Mouse (Mus musculus) forebrain, postnatal 0 days (tissue): ENCODE data around the gene 2610318N02Rik. TPM values are rescaled to one million over a fixed set of nuclear protein-coding genes. Genes with fewer than 3 reads are reported as not detected.

Experiments used
- ATAC-seq: fragments of 200-750 bp; cut with Nextera tagmentation; 2 replicates; pipeline ENCODE4 v1.8.0; 2017; ENCODE audit warnings: mild to moderate bottlenecking, moderate library complexity
- DNase-seq: peaks from one replicate; pipeline ENCODE4 v3.0.0-alpha.2; 2015
- H3K27ac ChIP-seq: fragments of 300-500 bp; sonication (generic); 2 replicates; pipeline ENCODE4 v1.5.1; 2014; ENCODE audit warnings: low read depth, mild to moderate bottlenecking, antibody characterized with exemption, low read length, moderate library complexity, mixed read lengths
- H3K27me3 ChIP-seq: fragments of 300-500 bp; sonication (generic); 2 replicates; pipeline ENCODE4 v1.6.1; 2014; ENCODE audit warnings: mild to moderate bottlenecking, low read length, mixed read lengths; ENCODE audit not compliant: insufficient read depth
- H3K36me3 ChIP-seq: fragments of 300-500 bp; sonication (generic); 2 replicates; pipeline ENCODE4 v1.6.1; 2014; ENCODE audit warnings: mild to moderate bottlenecking, moderate library complexity; ENCODE audit not compliant: insufficient read depth
- H3K4me1 ChIP-seq: fragments of 300-500 bp; sonication (generic); 2 replicates; pipeline ENCODE4 v1.6.1; 2014; ENCODE audit warnings: antibody characterized with exemption; ENCODE audit not compliant: insufficient read depth
- H3K4me2 ChIP-seq: fragments of 300-500 bp; sonication (generic); 2 replicates; pipeline ENCODE4 v1.6.1; 2014; ENCODE audit warnings: low read depth, mild to moderate bottlenecking, moderate library complexity
- H3K4me3 ChIP-seq: fragments of 300-500 bp; sonication (generic); 2 replicates; pipeline ENCODE4 v1.5.1; 2014; ENCODE audit warnings: low read depth, low read length, mixed read lengths
- H3K9ac ChIP-seq: fragments of 300-500 bp; sonication (generic); 2 replicates; pipeline ENCODE4 v1.6.1; 2014; ENCODE audit warnings: mild to moderate bottlenecking
- H3K9me3 ChIP-seq: fragments of 300-500 bp; sonication (generic); 2 replicates; pipeline ENCODE4 v1.6.1; 2016; ENCODE audit warnings: low read length
- CTCF ChIP-seq: sonication (generic); IDR thresholded peaks from 2 replicates; pipeline ENCODE4 v1.5.1; 2016; ENCODE audit warnings: antibody characterized with exemption, control low read depth, low read depth
- WGBS: fragments of 180-500 bp; shearing (Covaris S2); extraction: QIAGEN DNeasy Blood & Tissue Kit; methylation state at CpG from one replicate; pipeline ENCODE4 v1.1.7; 2014; 5-methylcytosine and 5-hydroxymethylcytosine counted together
- microRNA counts: library from miRNA; unstranded; fragments of <30 nt; microRNA quantifications from one replicate; lab custom pipeline; 2015
- microRNA-seq, 2 experiments: library from miRNA; unstranded; fragments of <30 nt; microRNA quantifications; one replicate each; pipeline ENCODE4; 2016
- polyA plus RNA-seq: library from polyadenylated mRNA; unstranded; fragments of >200 nt; fragmentation: Nextera tagmentation; extraction: Ambion mirVana; gene quantifications from 2 replicates; pipeline ENCODE4 v1.2.1, GENCODE M21; 2015
- total RNA-seq: library from RNA; depleted of rRNA; stranded (reverse); fragments of >200 nt; gene quantifications from 2 replicates; pipeline ENCODE4 v1.2.3, GENCODE M21; 2014; rRNA removed

2610318N02Rik gene
- total and polyA plus RNA-seq, 2 experiments from 2014 or later, result 3.8 to 10.1 TPM

- no peaks in the 10 kb centered on the region for H3K9me3 ChIP-seq
- TF ChIP-seq CTCF, result no peak
- H3K4me1 ChIP-seq, result peaks cover 10% of the 10 kb centered on the region; the same call in 1 of the 2 replicates
- H3K4me2 ChIP-seq, result peak overlapping the region; percentile 86
- H3K27ac ChIP-seq, result 0 out of 2 replicates have a peak overlapping the region, but pooled peaks have one; percentile 86
- DNase-seq, result no peak
- H3K27me3 ChIP-seq, result no peaks in the 10 kb centered on the region
- peak overlapping the region; percentile 73 for H3K4me3 ChIP-seq
- ATAC-seq, result no peak
- peak overlapping the region; percentile 74 for H3K9ac ChIP-seq
- WGBS, result 36% methylated on average over 6 of the region's 6 CpGs
- H3K36me3 ChIP-seq, result peaks cover 12% of the 10 kb centered on the region
Observed at GRCm38 (mm10) chr16:17070716-17071115, 54.3 kb downstream of the 2610318N02Rik start.

GRCm38 (mm10) chr16:17069511-17070443 lies 55.2 kb downstream of the 2610318N02Rik start, which contains the start of gene Ypel1:
Gene Ypel1, plus strand, starts transcription at chr16:17069696.
- H3K4me1 ChIP-seq, result peaks cover 10% of the 10 kb centered on the region; the same call in 1 of the 2 replicates
- H3K4me2 ChIP-seq, result peak within 1 kb of the TSS; percentile 86
- peak within 1 kb of the TSS; percentile 73 for H3K4me3 ChIP-seq
- peak; percentile 93 for ATAC-seq
- H3K27me3 ChIP-seq, result no peaks in the 10 kb centered on the region
- no peaks in the 10 kb centered on the region for H3K9me3 ChIP-seq
- WGBS, result 3% methylated on average over 70 of the region's 76 CpGs
- DNase-seq, result peak; percentile 88
- H3K36me3 ChIP-seq, result peaks cover 3% of the 10 kb centered on the region
- TF ChIP-seq CTCF, result peak; percentile 65
- peak within 1 kb of the TSS; percentile 86 for H3K27ac ChIP-seq
- H3K9ac ChIP-seq, result peak within 1 kb of the TSS; percentile 74

DNA sequence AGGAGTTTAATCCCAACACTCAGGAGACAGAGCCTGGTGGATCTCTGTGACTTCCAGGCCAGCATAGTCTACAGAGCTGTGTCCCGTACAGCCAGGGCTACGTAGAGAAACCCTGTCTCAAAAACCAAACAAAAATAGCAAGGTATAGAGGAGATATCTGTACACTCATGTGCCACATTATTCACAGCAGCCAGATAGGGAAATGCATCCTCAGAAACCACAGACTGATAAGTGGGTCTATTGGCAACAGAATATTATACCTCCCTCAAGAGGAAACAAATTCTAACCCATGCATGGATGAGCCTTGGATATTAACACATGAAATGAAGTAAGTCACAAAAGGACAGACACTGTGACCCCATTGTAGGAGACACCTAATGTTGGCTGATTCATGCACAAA lies 57.4 kb downstream of the 2610318N02Rik start:
- H3K4me1 ChIP-seq, result peaks cover 3% of the 10 kb centered on the region; the same call in 1 of the 2 replicates
- DNase-seq (no peak), ATAC-seq (no peak)
- no peaks in the 10 kb centered on the region for H3K9me3 ChIP-seq
- TF ChIP-seq CTCF, result no peak
- no peak overlapping the region for H3K4me2 ChIP-seq
- WGBS, result 88% methylated on average over 2 of the region's 2 CpGs
- H3K36me3 ChIP-seq, result no peaks in the 10 kb centered on the region
- no peaks in the 10 kb centered on the region for H3K27me3 ChIP-seq
- H3K9ac ChIP-seq, result no peak overlapping the region
- H3K4me3 ChIP-seq, result no peak overlapping the region
- no peak overlapping the region for H3K27ac ChIP-seq

MicroRNAs encoded within 50 kb of the gene (microRNA counts, 519-probe panel; counts per million panel counts)
- microRNA mmu-miR-130b (lab: Ali Mortazavi, UCI) (5,108 counts per million, percentile 67 among the panel's probes with 10 or more counts), microRNA mmu-miR-301b (lab: Ali Mortazavi, UCI) (2,089 counts per million, percentile 17 among the panel's probes with 10 or more counts)

Small RNA genes within 50 kb of the gene (microRNA-seq; reads per million reads assigned to microRNA genes)
- gene Mir130b (2,182 to 3,131 reads per million in 2 experiments), gene Mir301b (74.1 to 78.8 reads per million in 2 experiments)

Other genes with a start within 250 kb of the 2610318N02Rik start
- 26.8 and 34.7 TPM in 2 replicates for gene Ppm1f, start 228.7 kb downstream of the 2610318N02Rik start, total RNA-seq
- gene Ppm1f, start 228.7 kb downstream of the 2610318N02Rik start, polyA plus RNA-seq, result 7.9 and 12.1 TPM in 2 replicates
- gene Mapk1, start 141.8 kb downstream of the 2610318N02Rik start, total RNA-seq, result 189 and 231 TPM in 2 replicates
- gene Mapk1, start 141.8 kb downstream of the 2610318N02Rik start, polyA plus RNA-seq, result 165 and 207 TPM in 2 replicates
- 76.7 and 103 TPM in 2 replicates for gene Ypel1, start 55.5 kb downstream of the 2610318N02Rik start, total RNA-seq
- 123 and 131 TPM in 2 replicates for gene Ypel1, start 55.5 kb downstream of the 2610318N02Rik start, polyA plus RNA-seq
- gene Ppil2, start 13.9 kb downstream of the 2610318N02Rik start, total RNA-seq, result 100 and 104 TPM in 2 replicates
- 99.3 and 111 TPM in 2 replicates for gene Ppil2, start 13.9 kb downstream of the 2610318N02Rik start, polyA plus RNA-seq
- 13.5 and 19.2 TPM in 2 replicates for gene Sdf2l1, start 7.2 kb upstream of the 2610318N02Rik start, total RNA-seq
- gene Sdf2l1, start 7.2 kb upstream of the 2610318N02Rik start, polyA plus RNA-seq, result 16.2 and 19.9 TPM in 2 replicates
- gene Ydjc, start 19.5 kb upstream of the 2610318N02Rik start, total RNA-seq, result 57.4 and 73.2 TPM in 2 replicates
- gene Ydjc, start 19.5 kb upstream of the 2610318N02Rik start, polyA plus RNA-seq, result 44.7 and 45.0 TPM in 2 replicates
- 5.5 and 6.2 TPM in 2 replicates for gene Ccdc116, start 22.1 kb upstream of the 2610318N02Rik start, total RNA-seq
- 2.5 and 4.1 TPM in 2 replicates for gene Ccdc116, start 22.1 kb upstream of the 2610318N02Rik start, polyA plus RNA-seq
- gene Ube2l3, start 77.5 kb upstream of the 2610318N02Rik start, total RNA-seq, result 127 and 136 TPM in 2 replicates
- 330 and 371 TPM in 2 replicates for gene Ube2l3, start 77.5 kb upstream of the 2610318N02Rik start, polyA plus RNA-seq
- gene Rimbp3, start 83.4 kb upstream of the 2610318N02Rik start, total RNA-seq, result 3.0 and 3.3 TPM in 2 replicates
- gene Rimbp3, start 83.4 kb upstream of the 2610318N02Rik start, polyA plus RNA-seq, result 0.92 and 1.3 TPM in 2 replicates
- 10.4 and 14.9 TPM in 2 replicates for gene Hic2, start 108.4 kb upstream of the 2610318N02Rik start, total RNA-seq
- gene Hic2, start 108.4 kb upstream of the 2610318N02Rik start, polyA plus RNA-seq, result 2.7 and 4.3 TPM in 2 replicates
- 55.2 and 71.0 TPM in 2 replicates for gene Tmem191c, start 150.9 kb upstream of the 2610318N02Rik start, total RNA-seq
- gene Tmem191c, start 150.9 kb upstream of the 2610318N02Rik start, polyA plus RNA-seq, result 36.2 and 53.5 TPM in 2 replicates
- gene Serpind1, start 206.2 kb upstream of the 2610318N02Rik start, total RNA-seq, result 3.7 and 4.2 TPM in 2 replicates
- gene Serpind1, start 206.2 kb upstream of the 2610318N02Rik start, polyA plus RNA-seq, result 5.0 and 5.8 TPM in 2 replicates